Mouse (Mus musculus) embryonic facial prominence, embryonic 14.5 days (tissue): ENCODE measurements at regions not wholly inside any gene's neighbourhood (a gene's known extent, or its start where the extent isn't known, plus 50 kb on each side); places are given as distances from the start of the nearest gene placed in this dataset.

Experiments used
- ATAC-seq: fragments of 200-750 bp; cut with Nextera tagmentation; 2 replicates; pipeline ENCODE4 v1.8.0; 2017; ENCODE audit warnings: low read depth, moderate number of reproducible peaks, moderate TSS enrichment
- DNase-seq: peaks from one replicate; pipeline ENCODE4 v3.0.0-alpha.2; 2015; ENCODE audit warnings: low spot score
- H3K27ac ChIP-seq: fragments of 300-500 bp; sonication (generic); replicated peaks from 2 replicates; pipeline ENCODE4 v1.5.1; 2014; ENCODE audit warnings: low read depth, mild to moderate bottlenecking, low read length, moderate library complexity
- H3K27me3 ChIP-seq: fragments of 300-500 bp; sonication (generic); replicated peaks from 2 replicates; pipeline ENCODE4 v1.6.1; 2014; ENCODE audit warnings: low read length; ENCODE audit not compliant: control insufficient read depth, insufficient read depth
- H3K36me3 ChIP-seq: fragments of 300-500 bp; sonication (generic); 2 replicates; pipeline ENCODE4 v1.6.1; 2014; ENCODE audit warnings: low read length, mixed read lengths; ENCODE audit not compliant: control insufficient read depth, insufficient read depth
- H3K4me1 ChIP-seq: fragments of 300-500 bp; sonication (generic); 2 replicates; pipeline ENCODE4 v1.6.1; 2014; ENCODE audit warnings: antibody characterized with exemption, low read length; ENCODE audit not compliant: control insufficient read depth, insufficient read depth
- H3K4me2 ChIP-seq: fragments of 300-500 bp; sonication (generic); 2 replicates; pipeline ENCODE4 v1.6.1; 2014; ENCODE audit warnings: low read depth, mild to moderate bottlenecking, low read length, moderate library complexity, mixed read lengths
- H3K4me3 ChIP-seq: fragments of 300-500 bp; sonication (generic); 2 replicates; pipeline ENCODE4 v1.5.1; 2014; ENCODE audit warnings: low read depth, mild to moderate bottlenecking, low read length
- H3K9ac ChIP-seq: fragments of 300-500 bp; sonication (generic); 2 replicates; pipeline ENCODE4 v1.6.1; 2014; ENCODE audit warnings: low read depth, mild to moderate bottlenecking, low read length, moderate library complexity, mixed read lengths
- H3K9me3 ChIP-seq: fragments of 300-500 bp; sonication (generic); 2 replicates; pipeline ENCODE4 v1.6.1; 2016; ENCODE audit warnings: low read length; ENCODE audit not compliant: control insufficient read depth
- WGBS: fragments of 180-500 bp; shearing (Covaris S2); extraction: QIAGEN DNeasy Blood & Tissue Kit; methylation state at CpG from one replicate; pipeline ENCODE4 v1.1.7; 2014; 5-methylcytosine and 5-hydroxymethylcytosine counted together

- Histone ChIP-seq H3K9ac (peak overlapping the region; percentile 31; the same call in 1 of the 2 replicates), H3K4me2 (peak overlapping the region; percentile 31), H3K4me1 (peaks cover 17% of the 10 kb centered on the region), H3K27ac (peak overlapping the region; percentile 72), H3K9me3 (no peaks in the 10 kb centered on the region), H3K4me3 (no peak overlapping the region), H3K36me3 (no peaks in the 10 kb centered on the region), H3K27me3 (no peaks in the 10 kb centered on the region)
- WGBS = 8% methylated on average over 7 of the region's 7 CpGs
- ATAC-seq (peak; percentile 86), DNase-seq (peak; percentile 89)
These were observed 52.3 kb downstream of the Tnp1 start for GRCm38 (mm10) chr1:72963449-72963848.

GRCm38 (mm10) chr1:72960241-72960653, 55.5 kb downstream of the Tnp1 start:
- no peaks in the 10 kb centered on the region for H3K27me3 ChIP-seq
- no peaks in the 10 kb centered on the region for H3K9me3 ChIP-seq
- H3K36me3 ChIP-seq = no peaks in the 10 kb centered on the region
- H3K4me1 ChIP-seq = peaks cover 17% of the 10 kb centered on the region
- H3K4me3 ChIP-seq = no peak overlapping the region
- DNase-seq (peak; percentile 83), ATAC-seq (peak; percentile 70)
- no peak overlapping the region for H3K4me2 ChIP-seq
- 22% methylated on average over 4 of the region's 4 CpGs for WGBS
- H3K27ac ChIP-seq = peak overlapping the region; percentile 33; the same call in 1 of the 2 replicates
- no peak overlapping the region for H3K9ac ChIP-seq

- Histone ChIP-seq H3K27ac (no peak overlapping the region), H3K36me3 (no peaks in the 10 kb centered on the region), H3K9ac (0 out of 2 replicates have a peak overlapping the region, but pooled peaks have one; percentile 19), H3K4me1 (peaks cover 18% of the 10 kb centered on the region), H3K27me3 (no peaks in the 10 kb centered on the region), H3K9me3 (no peaks in the 10 kb centered on the region), H3K4me3 (no peak overlapping the region), H3K4me2 (no peak overlapping the region)
- ATAC-seq (no peak; the same call in 1 of the 2 replicates), DNase-seq (peak; percentile 49)
- 78% methylated on average over 2 of the region's 2 CpGs for WGBS
These were observed 60.3 kb downstream of the Tnp1 start for GRCm38 (mm10) chr1:72955387-72955786.

GRCm38 (mm10) chr1:72952896-72953295, 62.8 kb downstream of the Tnp1 start:
- Histone ChIP-seq H3K9ac (peak overlapping the region; percentile 42), H3K9me3 (no peaks in the 10 kb centered on the region), H3K4me1 (peaks cover 12% of the 10 kb centered on the region), H3K4me2 (no peak overlapping the region), H3K36me3 (no peaks in the 10 kb centered on the region), H3K27me3 (no peaks in the 10 kb centered on the region), H3K4me3 (no peak overlapping the region), H3K27ac (no peak overlapping the region; the same call in 1 of the 2 replicates)
- peak; percentile 67 for DNase-seq
- ATAC-seq = peak; percentile 80
- 14% methylated on average over 6 of the region's 6 CpGs for WGBS

- H3K27me3 ChIP-seq = no peaks in the 10 kb centered on the region
- H3K4me2 ChIP-seq = no peak overlapping the region
- ATAC-seq (peak; percentile 79), DNase-seq (peak; percentile 87)
- no peak overlapping the region for H3K9ac ChIP-seq
- peaks cover 12% of the 10 kb centered on the region for H3K4me1 ChIP-seq
- H3K9me3 ChIP-seq = no peaks in the 10 kb centered on the region
- H3K4me3 ChIP-seq = no peak overlapping the region
- WGBS = 70% methylated on average over 7 of the region's 7 CpGs
- H3K36me3 ChIP-seq = no peaks in the 10 kb centered on the region
- 0 out of 2 replicates have a peak overlapping the region, but pooled peaks have one; percentile 3 for H3K27ac ChIP-seq
These were observed 63.9 kb downstream of the Tnp1 start for GRCm38 (mm10) chr1:72951802-72952201.

- DNase-seq = no peak
- no peaks in the 10 kb centered on the region for H3K27me3 ChIP-seq
- no peak overlapping the region for H3K27ac ChIP-seq
- ATAC-seq = no peak
- H3K4me2 ChIP-seq = no peak overlapping the region
- no peak overlapping the region for H3K4me3 ChIP-seq
- no peak overlapping the region for H3K9ac ChIP-seq
- H3K4me1 ChIP-seq = peaks cover 12% of the 10 kb centered on the region
- H3K9me3 ChIP-seq = no peaks in the 10 kb centered on the region
- H3K36me3 ChIP-seq = no peaks in the 10 kb centered on the region
- 85% methylated on average over 7 of the region's 7 CpGs for WGBS
These were observed 64.3 kb downstream of the Tnp1 start for GRCm38 (mm10) chr1:72951365-72951764.

GRCm38 (mm10) chr1:72946235-72946634, 69.5 kb downstream of the Tnp1 start:
- H3K9ac ChIP-seq = no peak overlapping the region
- no peak for DNase-seq
- no peaks in the 10 kb centered on the region for H3K27me3 ChIP-seq
- H3K4me1 ChIP-seq = peaks cover 18% of the 10 kb centered on the region
- ATAC-seq = no peak
- H3K27ac ChIP-seq = peak overlapping the region; percentile 69; the same call in 1 of the 2 replicates
- H3K4me2 ChIP-seq = no peak overlapping the region
- H3K4me3 ChIP-seq = no peak overlapping the region
- no peaks in the 10 kb centered on the region for H3K9me3 ChIP-seq
- no peaks in the 10 kb centered on the region for H3K36me3 ChIP-seq
- 18% methylated on average over 4 of the region's 4 CpGs for WGBS

- Histone ChIP-seq H3K36me3 (no peaks in the 10 kb centered on the region), H3K9ac (0 out of 2 replicates have a peak overlapping the region, but pooled peaks have one; percentile 2), H3K4me1 (peaks cover 18% of the 10 kb centered on the region), H3K9me3 (no peaks in the 10 kb centered on the region), H3K27me3 (no peaks in the 10 kb centered on the region), H3K4me2 (peak overlapping the region; percentile 39), H3K27ac (peak overlapping the region; percentile 69), H3K4me3 (peak overlapping the region; percentile 16)
- DNase-seq = peak; percentile 36
- 0 out of 2 replicates have a peak, but pooled peaks have one; percentile 12 for ATAC-seq
- WGBS = 12% methylated on average over 9 of the region's 9 CpGs
These were observed 70.0 kb downstream of the Tnp1 start for GRCm38 (mm10) chr1:72945750-72946102.
